Mouse (Mus musculus): ENCODE data around the gene Ypel4.

DNA sequence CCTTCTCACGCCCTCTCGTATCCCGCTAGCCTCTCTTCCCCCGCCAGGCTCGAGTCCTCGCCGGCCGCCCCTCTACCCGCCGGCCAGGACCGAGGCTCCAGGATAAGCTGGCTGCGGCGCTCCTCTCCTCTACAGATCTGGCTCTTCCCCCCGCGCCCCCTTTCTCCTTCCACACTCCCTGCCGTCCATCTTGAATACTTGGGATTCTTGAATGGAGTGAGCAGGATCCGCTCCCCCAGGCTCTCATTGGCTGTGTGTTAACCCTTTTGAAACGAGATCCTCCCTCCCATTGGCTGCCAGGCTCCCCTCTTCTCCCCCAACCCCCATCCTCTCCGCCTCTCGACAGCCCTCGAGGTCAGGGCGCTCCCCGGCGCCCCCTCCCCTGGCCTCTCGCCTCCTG lies 9.7 kb downstream of the Ypel4 start, which contains the start of gene Gm19426:
- TF ChIP-seq GATA1 (IDR thresholded peaks at IDR 0.05; ENCODE audit: borderline replicate concordance, low read length) (no peak), FLI1 (IDR thresholded peaks at IDR 0.05; ENCODE audit: low read length) (no peak)
